Mouse (Mus musculus): Measurements from ENCODE around the gene Cdkn2d.
"Not testable (repeated sequence)": the region's sequence is repeated elsewhere in the genome, so short reads cannot be mapped to it uniquely, and the experiment has no call there.

Cdkn2d gene

GRCm38 (mm10) chr9:21291022-21291787 is at the start of gene Cdkn2d:
Gene Cdkn2d, minus strand, starts transcription at chr9:21291407.
- peak; percentile 100 for DNase-seq

- no peak for DNase-seq
These were observed 49.2 kb upstream of the Cdkn2d start for GRCm38 (mm10) chr9:21340411-21340810.

GRCm38 (mm10) chr9:21337652-21338051 is 46.4 kb upstream of the Cdkn2d start:
- peak; percentile 78 for DNase-seq

- DNase-seq = no peak
These were observed 45.3 kb upstream of the Cdkn2d start for GRCm38 (mm10) chr9:21336491-21336890.

- DNase-seq = no peak
These were observed 44.2 kb upstream of the Cdkn2d start for GRCm38 (mm10) chr9:21335391-21335790.

GRCm38 (mm10) chr9:21334747-21335146 is 43.5 kb upstream of the Cdkn2d start:
- no peak for DNase-seq

GRCm38 (mm10) chr9:21333523-21333922 is 42.3 kb upstream of the Cdkn2d start:
- no peak for DNase-seq

- DNase-seq = no peak
These were observed 41.2 kb upstream of the Cdkn2d start for GRCm38 (mm10) chr9:21332161-21333061.

- DNase-seq = no peak
These were observed 40.3 kb upstream of the Cdkn2d start for GRCm38 (mm10) chr9:21331365-21332140.

GRCm38 (mm10) chr9:21329699-21330289 is 38.6 kb upstream of the Cdkn2d start:
- DNase-seq = no peak

- DNase-seq = no peak
These were observed 37.8 kb upstream of the Cdkn2d start for GRCm38 (mm10) chr9:21329041-21329440.

GRCm38 (mm10) chr9:21328041-21328440 is 36.8 kb upstream of the Cdkn2d start:
- DNase-seq = no peak

GRCm38 (mm10) chr9:21327569-21327968 is 36.4 kb upstream of the Cdkn2d start:
- no peak for DNase-seq

GRCm38 (mm10) chr9:21324269-21324668 is 33.1 kb upstream of the Cdkn2d start:
- peak; percentile 48 for DNase-seq

- DNase-seq = not testable (repeated sequence)
These were observed 31.7 kb upstream of the Cdkn2d start for GRCm38 (mm10) chr9:21322917-21323297.

GRCm38 (mm10) chr9:21322211-21322916 is 31.2 kb upstream of the Cdkn2d start:
- no peak for DNase-seq

- DNase-seq = peak; percentile 63
These were observed 30.3 kb upstream of the Cdkn2d start for GRCm38 (mm10) chr9:21321513-21321835.

GRCm38 (mm10) chr9:21320619-21321512 is 29.7 kb upstream of the Cdkn2d start, which contains the start of gene Slc44a2:
Gene Slc44a2, plus strand, starts transcription at chr9:21320698.
- DNase-seq = peak; percentile 92

GRCm38 (mm10) chr9:21320280-21320618 is 29.0 kb upstream of the Cdkn2d start:
- DNase-seq = no peak

GRCm38 (mm10) chr9:21319503-21319902 is 28.3 kb upstream of the Cdkn2d start:
- DNase-seq = no peak

- DNase-seq = no peak
These were observed 27.6 kb upstream of the Cdkn2d start for GRCm38 (mm10) chr9:21318792-21319191.

Measured in kidney, postnatal 10 days (tissue).